Mouse (Mus musculus): ENCODE results near the gene Rorb. TPM values are rescaled to one million over a fixed set of nuclear protein-coding genes. Genes with fewer than 3 reads are reported as not detected.
A peak's percentile ranks its signal among the peaks of the same experiment; 100 is the strongest.

Gene Rorb
- total RNA-seq, 4 experiments from 2014 or later, result 40.0 to 51.0 (median 44.4) TPM

- peak; percentile 27 to 51 for DNase-seq (ENCODE audit: low spot score in 2 of 2)
These were observed 221.8 kb downstream of the Rorb start for GRCm38 (mm10) chr19:18889117-18889627.

- peak; percentile 18 to 23 for DNase-seq (ENCODE audit: low spot score in 2 of 2)
These were observed 222.4 kb downstream of the Rorb start for GRCm38 (mm10) chr19:18888491-18889116.

- no peak for DNase-seq (ENCODE audit: low spot score in 2 of 2)
These were observed 223.2 kb downstream of the Rorb start for GRCm38 (mm10) chr19:18887646-18888407.

GRCm38 (mm10) chr19:18881162-18881561, 229.8 kb downstream of the Rorb start:
- DNase-seq (ENCODE audit: low spot score in 2 of 2), result no peak

Data from left cerebral cortex, adult 8-10 months (tissue).